Mouse (Mus musculus) liver, embryonic 14.5 days (tissue): ENCODE measurements at regions not wholly inside any gene's neighbourhood (a gene's known extent, or its start where the extent isn't known, plus 50 kb on each side); places are given as distances from the start of the nearest gene placed in this dataset.

Experiments
- CTCF ChIP-seq: IDR thresholded peaks from 2 replicates; pipeline ENCODE4 v1.5.1; 2016; ENCODE audit warnings: antibody characterized with exemption, low read depth, control low read depth
- EP300 ChIP-seq: IDR thresholded peaks from 2 replicates; pipeline ENCODE4 v1.6.1; 2016; ENCODE audit warnings: antibody characterized with exemption, low read depth

GRCm38 (mm10) chr15:92946216-92946615 is 328.8 kb downstream of the Gxylt1 start:
- TF ChIP-seq CTCF (no peak), EP300 (no peak)
